Mouse (Mus musculus) monocyte, adult 2 months (primary cell): Measurements from ENCODE around the gene Ptges2.
A peak's percentile ranks its signal among the peaks of the same experiment; 100 is the strongest.

ENCODE experiments used
- DNase-seq, 2 experiments: peaks; one replicate each; pipeline ENCODE4 v3.0.0; 2022; ENCODE audit warnings: low spot score in 2 of 2, low read depth in 1 of 2

The Ptges2 gene

DNA sequence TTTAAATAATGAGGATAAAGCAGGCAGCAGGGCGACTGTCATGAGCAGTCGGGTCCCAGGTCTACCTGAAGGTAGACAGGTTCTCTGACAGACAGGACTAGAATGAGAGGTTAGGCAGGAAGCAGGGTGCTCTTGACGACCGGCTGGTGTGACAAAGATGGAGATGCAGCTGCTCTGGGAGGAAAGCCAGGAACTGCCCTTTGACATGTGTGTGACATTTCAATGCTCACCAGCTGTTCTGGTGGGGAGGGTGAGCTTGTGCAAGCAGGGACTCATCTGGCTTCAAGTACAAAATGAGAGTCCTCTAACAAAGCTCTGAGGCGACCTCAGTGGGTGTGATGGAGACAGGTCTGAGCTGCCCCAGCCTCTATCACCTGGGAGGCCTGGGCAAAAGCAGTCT lies 18.2 kb downstream of the Ptges2 start:
- DNase-seq, result no peak

DNA sequence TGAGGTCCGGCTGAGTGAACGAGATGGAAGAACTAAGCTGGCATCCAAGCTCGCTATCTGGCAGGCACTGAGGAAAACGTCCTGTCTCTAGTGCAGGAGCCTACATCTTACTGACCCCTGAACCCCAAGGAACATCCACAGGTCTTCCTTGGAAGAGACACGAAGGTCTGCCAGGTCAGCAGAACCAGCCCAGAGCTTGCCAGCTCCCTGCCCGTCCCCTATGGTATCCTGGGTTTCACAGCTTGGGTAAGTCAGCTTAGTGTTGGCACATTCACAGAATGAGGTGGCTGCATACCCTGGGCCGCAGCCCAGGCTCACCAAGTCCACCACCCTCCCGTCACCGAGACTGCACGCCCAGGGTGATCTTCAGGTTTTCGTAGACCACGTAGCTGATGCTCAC lies 20.1 kb downstream of the Ptges2 start:
- no peak for DNase-seq

GRCm38 (mm10) chr2:32416556-32416955 lies 20.9 kb downstream of the Ptges2 start:
- no peak for DNase-seq

GRCm38 (mm10) chr2:32417486-32417885 lies 21.8 kb downstream of the Ptges2 start:
- no peak for DNase-seq

DNA sequence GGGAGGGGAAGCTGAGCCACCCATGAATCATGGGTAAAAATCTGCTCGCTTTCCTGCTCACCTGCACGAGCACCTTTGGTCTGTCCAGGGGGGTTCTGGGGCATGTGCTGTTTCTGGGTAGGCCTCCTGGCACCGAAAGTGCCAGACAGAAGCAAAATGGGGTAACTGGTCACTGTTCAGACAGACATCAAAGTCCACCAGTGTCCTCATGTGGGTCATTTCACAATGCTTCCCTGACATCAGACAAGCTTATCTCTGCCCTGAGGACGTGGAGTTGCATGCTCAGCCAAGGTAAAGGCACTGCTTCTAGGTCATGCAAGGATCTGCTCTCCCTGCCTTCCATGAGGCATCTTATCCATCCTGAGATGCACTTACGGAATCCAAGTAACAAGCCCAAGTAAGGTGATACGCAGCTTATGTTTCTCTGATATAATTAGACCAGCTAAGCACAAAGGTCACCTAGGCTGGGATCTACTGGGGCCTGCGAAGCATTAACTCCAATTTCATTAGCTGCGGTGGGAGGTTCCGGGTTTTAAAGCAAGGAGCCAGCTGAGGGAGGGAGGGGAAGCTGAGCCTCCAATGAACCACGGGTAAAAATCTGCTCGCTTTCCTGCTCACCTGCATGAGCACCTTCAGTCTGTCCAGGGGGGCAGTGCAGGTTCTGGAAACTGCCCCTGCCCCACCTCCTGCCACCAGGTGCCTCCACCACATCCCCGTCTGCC lies 22.9 kb downstream of the Ptges2 start:
- no peak for DNase-seq

DNA sequence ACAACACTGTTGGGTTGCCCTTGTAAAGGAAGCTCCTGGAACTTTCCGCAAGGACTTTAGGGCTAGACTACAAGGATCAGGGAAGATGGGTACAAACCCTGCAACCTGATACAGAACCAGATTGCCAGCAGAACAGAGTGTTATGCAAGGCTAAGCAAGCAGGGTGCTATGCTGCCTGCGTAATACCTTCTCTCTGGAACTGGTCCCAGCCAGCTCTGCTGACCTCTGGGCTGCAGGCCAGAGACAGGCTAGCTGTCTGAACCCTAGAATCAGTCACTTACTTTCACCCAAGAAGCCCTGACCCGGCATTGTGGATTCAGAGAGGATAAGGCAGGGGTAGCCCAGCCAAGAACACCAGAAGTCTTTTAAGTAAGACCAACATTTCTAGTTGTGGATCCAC lies 23.7 kb downstream of the Ptges2 start:
- DNase-seq, result no peak

- no peak for DNase-seq
These were observed 24.4 kb downstream of the Ptges2 start for GRCm38 (mm10) chr2:32420066-32420608.

- no peak for DNase-seq
These were observed 25.0 kb downstream of the Ptges2 start for GRCm38 (mm10) chr2:32420647-32421046.

DNA sequence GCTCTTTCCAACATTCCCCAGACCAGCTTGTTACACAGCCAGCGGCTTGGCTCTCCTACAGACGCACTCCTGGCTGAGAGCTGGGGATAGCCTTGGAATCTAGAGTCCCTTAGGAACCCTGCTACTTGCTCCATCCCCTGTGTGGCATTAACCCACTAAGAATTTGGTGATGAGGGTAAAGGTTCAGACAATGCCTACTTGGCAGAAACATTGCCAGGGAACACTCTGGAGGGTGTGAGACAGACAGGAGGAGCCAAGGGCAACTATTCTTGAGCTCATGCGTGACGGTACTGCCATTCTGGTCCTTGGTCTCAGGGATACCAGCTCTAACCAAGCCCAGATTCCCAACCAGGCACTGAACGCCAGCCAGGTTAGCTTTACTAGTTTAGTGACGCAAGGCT lies 26.2 kb downstream of the Ptges2 start:
- DNase-seq, result no peak

DNA sequence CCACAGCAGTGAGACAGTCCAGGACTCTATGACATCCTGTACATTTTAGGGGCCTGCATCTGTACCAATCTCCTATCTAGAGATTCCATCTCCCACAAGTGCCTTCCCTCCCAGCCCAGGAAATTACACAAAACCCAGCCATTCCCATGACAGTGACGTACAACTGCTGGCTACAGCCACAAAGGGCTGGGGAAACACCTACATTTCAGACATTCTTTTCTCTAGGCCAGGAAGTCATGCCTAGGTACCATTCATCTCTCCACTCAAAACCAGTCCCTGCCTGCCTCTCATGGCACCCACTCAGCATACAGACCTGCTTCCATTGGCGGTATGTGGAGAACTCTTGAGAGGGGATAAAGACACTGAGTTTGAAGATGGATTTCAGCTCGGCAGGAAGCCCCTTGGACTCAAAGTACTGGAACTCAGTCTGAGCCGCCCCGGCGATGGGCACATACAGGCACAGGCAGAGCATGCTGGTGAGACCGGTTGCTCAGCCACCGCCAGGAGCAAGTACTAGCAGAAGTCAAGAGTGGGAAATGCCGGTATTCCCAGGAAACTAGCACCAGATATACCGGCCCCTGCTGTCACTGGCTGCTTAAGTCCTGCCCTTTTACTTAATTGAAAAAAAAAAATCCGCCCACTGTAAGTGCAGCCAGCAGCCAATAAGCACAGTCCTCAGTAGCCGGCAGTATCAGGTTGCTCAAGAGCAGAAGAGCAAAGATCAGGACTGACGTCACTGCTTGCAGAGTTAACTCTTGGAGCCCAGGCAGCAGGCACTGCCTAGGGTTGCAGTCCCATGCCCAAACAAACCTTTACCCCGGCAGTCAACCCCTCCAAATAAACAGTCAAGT lies 28.0 kb downstream of the Ptges2 start:
- peak in 1 of 2 experiments; percentile 35 for DNase-seq

DNA sequence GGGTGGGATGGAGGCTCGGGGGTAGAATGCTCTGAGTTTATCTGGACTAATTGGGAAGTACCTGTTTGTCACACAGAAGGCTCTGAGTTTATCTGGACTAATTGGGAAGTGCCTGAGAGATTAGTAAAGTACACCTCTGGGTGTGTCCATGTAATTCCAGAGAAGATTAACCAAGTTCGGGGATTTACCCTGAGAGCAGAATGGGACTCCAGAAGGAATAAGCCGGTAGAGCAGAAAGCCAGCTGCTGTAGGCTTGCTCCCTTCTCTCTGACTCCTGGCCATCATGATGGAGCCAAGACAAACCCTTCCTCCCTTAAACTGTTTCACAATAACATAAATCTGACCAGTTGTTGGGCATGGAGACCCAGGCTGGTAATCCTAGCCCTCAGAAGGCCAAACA lies 29.1 kb downstream of the Ptges2 start:
- DNase-seq, result no peak

GRCm38 (mm10) chr2:32425568-32425967 lies 29.9 kb downstream of the Ptges2 start:
- no peak for DNase-seq

DNA sequence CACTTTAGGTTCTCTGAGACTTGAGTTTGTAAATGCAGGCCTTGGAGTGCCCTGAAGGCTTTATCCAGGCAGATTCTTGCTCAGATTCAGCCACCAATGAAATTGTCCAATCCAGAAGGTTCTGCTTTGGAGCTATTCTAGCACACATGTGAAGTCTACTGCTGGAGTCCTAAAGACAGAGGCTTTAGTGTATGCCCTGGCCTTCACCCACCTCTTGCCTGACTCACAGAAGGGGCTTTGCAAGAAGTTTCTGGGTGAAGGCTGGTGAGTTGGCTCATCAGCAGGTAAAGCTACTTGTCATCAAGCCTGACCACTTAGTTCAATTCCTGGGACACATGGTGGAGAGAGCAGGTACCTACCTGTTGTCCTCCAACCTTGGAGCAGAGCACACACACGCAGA lies 30.4 kb downstream of the Ptges2 start:
- no peak for DNase-seq

GRCm38 (mm10) chr2:32427720-32428119 lies 32.0 kb downstream of the Ptges2 start:
- DNase-seq, result no peak

DNA sequence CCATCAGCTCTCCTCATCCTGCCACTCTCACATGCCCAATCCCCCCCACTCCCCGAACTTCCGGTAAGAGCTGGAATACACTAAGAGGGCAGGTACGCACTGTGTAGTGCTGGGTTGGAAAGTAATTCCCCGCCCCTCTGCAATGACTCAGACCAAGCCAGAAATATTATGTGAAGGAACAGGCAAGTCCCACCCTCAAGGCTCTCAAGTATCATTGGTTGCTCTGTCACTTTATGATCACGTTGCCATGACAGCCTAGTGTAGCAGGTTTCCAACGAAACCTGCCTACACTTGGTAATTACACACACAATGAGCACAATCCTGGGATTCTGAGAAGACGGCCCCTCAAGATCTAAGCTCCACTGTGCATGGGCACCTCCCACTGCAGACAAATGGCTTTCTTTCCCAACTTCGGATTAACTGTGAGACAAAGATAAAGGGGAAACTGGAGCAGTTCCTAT lies 32.6 kb downstream of the Ptges2 start:
- DNase-seq, result no peak

DNA sequence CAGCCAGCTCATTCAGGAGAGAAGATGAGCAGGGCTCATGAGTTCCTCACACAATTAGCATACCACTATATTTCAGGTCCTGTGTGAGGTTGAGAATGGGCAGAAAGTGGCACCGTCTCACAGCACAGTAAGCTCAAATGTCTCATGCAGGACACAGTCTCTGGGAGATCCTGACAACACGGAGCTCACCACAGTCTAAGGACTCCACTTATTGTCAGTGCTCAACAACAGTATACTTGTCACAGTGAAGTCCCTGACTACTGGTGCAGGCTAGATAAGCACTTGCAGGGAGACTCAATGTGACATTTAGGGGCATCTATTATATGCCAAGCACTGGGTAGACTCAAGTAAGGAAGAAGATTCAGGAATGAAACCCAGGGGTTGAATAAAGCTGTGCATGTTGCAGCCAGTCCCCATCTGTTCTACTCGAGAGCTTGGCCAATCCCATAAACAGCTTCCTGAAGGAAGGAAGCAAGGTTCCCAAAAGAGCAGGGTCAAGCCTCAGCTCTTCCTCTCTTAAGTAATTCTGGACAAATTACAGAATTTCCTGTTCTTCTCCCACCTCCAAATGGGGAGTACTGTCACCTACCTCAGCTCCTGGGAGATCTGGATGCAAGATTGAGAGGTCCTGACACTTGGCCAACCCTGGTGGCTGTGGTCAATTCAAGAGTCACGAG lies 33.7 kb downstream of the Ptges2 start:
- DNase-seq, result no peak

- DNase-seq, result no peak
These were observed 35.3 kb downstream of the Ptges2 start for GRCm38 (mm10) chr2:32430701-32431676.

GRCm38 (mm10) chr2:32436686-32437372 lies 41.1 kb downstream of the Ptges2 start:
- no peak for DNase-seq

DNA sequence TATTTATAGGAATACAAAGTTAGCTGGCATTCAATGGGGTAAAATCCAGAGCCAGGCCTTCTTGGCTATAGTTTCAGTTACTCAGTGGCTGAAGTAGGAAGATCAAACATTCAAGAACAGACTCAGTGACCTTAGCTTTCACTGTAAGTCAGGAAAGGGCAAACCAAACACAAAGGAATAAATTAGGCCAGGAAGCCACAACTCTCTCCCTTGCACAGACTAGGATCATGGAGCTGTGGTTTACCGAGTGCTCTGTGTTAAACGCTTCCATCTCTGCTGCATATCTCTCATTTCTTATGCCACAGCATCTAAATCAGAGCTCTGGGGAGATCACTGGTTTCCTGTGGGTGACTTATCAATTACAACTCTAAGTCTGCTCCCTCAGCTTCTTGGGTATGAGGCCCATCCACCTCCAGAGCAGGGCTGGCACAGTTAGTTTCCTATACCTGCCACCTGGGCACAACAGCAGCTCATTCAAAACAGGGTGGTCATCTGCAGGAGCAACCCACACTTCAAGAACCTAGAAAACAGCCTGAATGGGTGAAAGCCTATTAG lies 42.0 kb downstream of the Ptges2 start:
- DNase-seq, result no peak
